Mouse (Mus musculus) cerebellum, adult 11 months (tissue): ENCODE data around the gene Banp.

Experiments used
- DNase-seq: peaks from one replicate; pipeline ENCODE4 v3.0.0; 2022

Banp gene

GRCm38 (mm10) chr8:121927316-121927715, 22.2 kb upstream of the Banp start:
- DNase-seq, result no peak

GRCm38 (mm10) chr8:121930047-121930446, 19.5 kb upstream of the Banp start:
- DNase-seq, result no peak

- no peak for DNase-seq
Observed at GRCm38 (mm10) chr8:121931571-121931970, 18.0 kb upstream of the Banp start.

GRCm38 (mm10) chr8:121932026-121932667, 17.4 kb upstream of the Banp start:
- DNase-seq, result no peak

- no peak for DNase-seq
Observed at GRCm38 (mm10) chr8:121932668-121933520, 16.7 kb upstream of the Banp start.

GRCm38 (mm10) chr8:121934506-121934905, 15.0 kb upstream of the Banp start:
- DNase-seq, result no peak

GRCm38 (mm10) chr8:121934923-121935322, 14.6 kb upstream of the Banp start:
- no peak for DNase-seq

- DNase-seq, result peak; percentile 75
Observed at GRCm38 (mm10) chr8:121935341-121936294, 13.9 kb upstream of the Banp start.

GRCm38 (mm10) chr8:121936391-121936790, 13.2 kb upstream of the Banp start:
- DNase-seq, result no peak

- no peak for DNase-seq
Observed at GRCm38 (mm10) chr8:121938732-121939131, 10.8 kb upstream of the Banp start.

GRCm38 (mm10) chr8:121943057-121943540, 6.5 kb upstream of the Banp start:
- DNase-seq, result no peak

GRCm38 (mm10) chr8:121943716-121944115, 5.8 kb upstream of the Banp start:
- no peak for DNase-seq

- no peak for DNase-seq
Observed at GRCm38 (mm10) chr8:121944831-121945230, 4.7 kb upstream of the Banp start, which contains the start of gene Car5a. TSS of gene Car5a (minus strand) at chr8:121944904.

GRCm38 (mm10) chr8:121946351-121946750, 3.2 kb upstream of the Banp start:
- DNase-seq, result no peak

- peak; percentile 33 for DNase-seq
Observed at GRCm38 (mm10) chr8:121947047-121947752, 2.4 kb upstream of the Banp start.

- DNase-seq, result peak; percentile 70
Observed at GRCm38 (mm10) chr8:121947753-121948141, 1.8 kb upstream of the Banp start.

- peak; percentile 43 for DNase-seq
Observed at GRCm38 (mm10) chr8:121948321-121949145, 1.0 kb upstream of the Banp start.

- DNase-seq, result peak; percentile 99
Observed at GRCm38 (mm10) chr8:121949941-121950748, 595 bp downstream of the Banp start.

- DNase-seq, result peak; percentile 77
Observed at GRCm38 (mm10) chr8:121950749-121951655, 1.5 kb downstream of the Banp start.
